Mouse (Mus musculus) erythroblast, embryonic 14.5 days (primary cell): ENCODE data around the gene Ptprk. TPM values are rescaled to one million over a fixed set of nuclear protein-coding genes. Genes with fewer than 3 reads are reported as not detected.

Source experiments
- H3K27me3 ChIP-seq: 2 replicates; pipeline ENCODE4 v1.6.1; 2012; ENCODE audit warnings: inconsistent platforms; ENCODE audit not compliant: control insufficient read depth
- H3K36me3 ChIP-seq: 2 replicates; pipeline ENCODE4 v1.6.1; 2012; ENCODE audit warnings: mild to moderate bottlenecking, inconsistent platforms; ENCODE audit not compliant: control insufficient read depth
- H3K4me1 ChIP-seq: 2 replicates; pipeline ENCODE4 v1.6.1; 2012; ENCODE audit warnings: inconsistent platforms; ENCODE audit not compliant: control insufficient read depth
- H3K4me3 ChIP-seq: replicated peaks from 2 replicates; pipeline ENCODE3; 2012; ENCODE audit warnings: moderate library complexity, mild to moderate bottlenecking, inconsistent platforms
- H3K9me3 ChIP-seq: 2 replicates; pipeline ENCODE4 v1.6.1; 2012; ENCODE audit warnings: low read length, inconsistent platforms, mixed read lengths; ENCODE audit not compliant: control insufficient read depth
- GATA1 ChIP-seq: IDR thresholded peaks from 2 replicates; pipeline ENCODE4 v1.6.1; 2012; ENCODE audit warnings: low read length, inconsistent platforms, mixed read lengths
- TAL1 ChIP-seq: IDR thresholded peaks from 3 replicates; pipeline ENCODE4 v1.6.1; 2012; ENCODE audit warnings: low read length, inconsistent platforms, mixed read lengths
- polyA plus RNA-seq: library from polyadenylated mRNA; stranded (reverse); fragments of >175 nt; gene quantifications from 2 replicates; pipeline ENCODE4 v1.2.3, GENCODE M21; 2012

Gene Ptprk
- polyA plus RNA-seq: 0.01 and 0.03 TPM in 2 replicates

DNA sequence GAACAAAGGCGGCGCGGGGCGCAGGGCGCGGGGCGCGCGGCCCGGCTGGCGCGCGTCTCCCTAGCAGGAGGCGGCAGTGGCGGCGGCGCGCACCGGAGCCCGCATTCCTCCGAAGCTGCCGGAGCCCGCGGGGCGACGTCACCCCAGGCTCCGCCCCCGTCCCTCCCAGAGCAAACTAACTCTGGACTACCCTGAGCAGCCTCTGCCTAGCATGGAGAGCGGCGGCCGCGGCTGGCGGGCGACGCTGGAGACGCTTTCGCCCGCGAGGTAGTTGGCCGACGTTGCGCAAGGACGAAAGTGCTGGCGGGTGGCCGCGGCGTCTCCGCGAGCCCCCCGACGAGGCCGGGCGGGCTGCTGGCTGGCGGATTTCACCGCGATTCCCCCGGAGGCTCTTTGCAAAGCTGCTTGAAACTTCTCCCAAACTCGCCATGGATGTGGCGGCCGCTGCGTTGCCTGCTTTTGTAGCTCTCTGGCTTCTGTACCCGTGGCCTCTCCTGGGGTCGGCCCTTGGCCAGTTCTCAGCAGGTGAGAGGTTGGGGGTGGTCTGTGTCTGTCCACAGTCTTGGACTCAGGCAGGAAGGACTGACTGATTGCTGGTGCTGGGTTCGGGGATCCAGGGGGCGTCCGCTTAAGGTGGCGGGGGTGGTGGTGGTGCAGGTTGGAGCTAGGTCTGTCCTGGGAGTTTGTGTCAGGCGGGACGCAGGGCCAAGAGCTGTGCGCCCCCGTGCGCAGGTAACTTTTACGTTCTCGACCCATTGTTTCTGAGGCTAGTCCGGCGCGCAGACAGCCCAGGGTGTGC, at the start of gene Ptprk:
Gene Ptprk, plus strand, starts transcription at position 168 of the 799 bp plus-strand sequence.
- H3K4me3 ChIP-seq: peak within 1 kb of the TSS; percentile 54
- H3K36me3 ChIP-seq: no peaks in the 10 kb centered on the region
- no peaks in the 10 kb centered on the region for H3K4me1 ChIP-seq
- TF ChIP-seq GATA1 (no peak), TAL1 (no peak)
- H3K27me3 ChIP-seq: peaks cover 30% of the 10 kb centered on the region
- no peaks in the 10 kb centered on the region for H3K9me3 ChIP-seq

- H3K27me3 ChIP-seq: no peaks in the 10 kb centered on the region
- TF ChIP-seq TAL1 (no peak), GATA1 (no peak)
- H3K36me3 ChIP-seq: no peaks in the 10 kb centered on the region
- no peaks in the 10 kb centered on the region for H3K4me1 ChIP-seq
- H3K4me3 ChIP-seq: no peak overlapping the region
- H3K9me3 ChIP-seq: no peaks in the 10 kb centered on the region
Observed at GRCm38 (mm10) chr10:28027791-28028190, 46.8 kb upstream of the Ptprk start.

- no peaks in the 10 kb centered on the region for H3K36me3 ChIP-seq
- TF ChIP-seq GATA1 (no peak), TAL1 (no peak)
- no peaks in the 10 kb centered on the region for H3K4me1 ChIP-seq
- no peaks in the 10 kb centered on the region for H3K9me3 ChIP-seq
- no peaks in the 10 kb centered on the region for H3K27me3 ChIP-seq
- no peak overlapping the region for H3K4me3 ChIP-seq
Observed at GRCm38 (mm10) chr10:28036456-28036855, 38.2 kb upstream of the Ptprk start.

GRCm38 (mm10) chr10:28054764-28055163, 19.9 kb upstream of the Ptprk start:
- Histone ChIP-seq H3K27me3 (no peaks in the 10 kb centered on the region), H3K4me3 (no peak overlapping the region)

GRCm38 (mm10) chr10:28059222-28059621, 15.4 kb upstream of the Ptprk start:
- TF ChIP-seq TAL1: no peak
- TF ChIP-seq GATA1: no peak
- no peaks in the 10 kb centered on the region for H3K9me3 ChIP-seq
- no peaks in the 10 kb centered on the region for H3K36me3 ChIP-seq
- no peaks in the 10 kb centered on the region for H3K27me3 ChIP-seq
- no peak overlapping the region for H3K4me3 ChIP-seq
- H3K4me1 ChIP-seq: no peaks in the 10 kb centered on the region

More at GRCm38 (mm10) chr10:28054764-28055163, 19.9 kb upstream of the Ptprk start:
- Histone ChIP-seq H3K9me3 (no peaks in the 10 kb centered on the region), H3K4me1 (no peaks in the 10 kb centered on the region), H3K36me3 (no peaks in the 10 kb centered on the region)
- TF ChIP-seq TAL1 (no peak), GATA1 (no peak)

GRCm38 (mm10) chr10:28067997-28068396, 6.6 kb upstream of the Ptprk start:
- H3K36me3 ChIP-seq: no peaks in the 10 kb centered on the region
- no peaks in the 10 kb centered on the region for H3K9me3 ChIP-seq

DNA sequence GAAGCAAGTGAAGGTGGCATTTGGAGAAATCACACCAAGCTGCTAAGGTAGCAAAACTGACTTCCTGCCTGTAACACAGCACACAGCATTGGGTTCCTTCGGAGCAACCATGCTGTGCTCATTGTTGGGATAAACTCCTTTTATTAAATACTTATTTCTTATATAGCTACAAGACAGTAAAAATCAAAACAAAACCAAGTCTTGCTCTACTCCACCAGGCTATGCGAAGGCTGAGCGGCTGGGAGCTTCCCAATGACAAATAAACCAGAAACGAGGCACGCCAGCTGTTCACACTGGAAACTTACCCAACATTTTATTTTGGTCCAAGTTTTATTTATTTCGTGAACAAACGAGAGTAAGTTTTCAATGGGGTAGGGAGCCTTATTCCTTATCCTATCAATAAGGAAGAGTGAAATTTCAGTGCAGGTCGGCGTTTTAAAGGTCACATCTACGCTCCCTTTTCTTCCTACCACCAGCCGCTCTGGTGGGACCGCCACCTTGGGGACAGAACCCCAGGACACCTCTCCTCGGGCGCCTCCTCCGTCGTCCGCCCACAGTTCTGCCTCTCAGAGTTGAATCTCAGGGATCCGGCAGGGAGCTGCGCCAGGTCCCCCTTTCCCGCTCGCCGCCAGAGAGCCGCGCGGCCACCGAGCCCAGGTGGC, 498 bp upstream of the Ptprk start:
- peaks cover 30% of the 10 kb centered on the region for H3K27me3 ChIP-seq
- peak overlapping the region; percentile 54 for H3K4me3 ChIP-seq
- no peaks in the 10 kb centered on the region for H3K9me3 ChIP-seq
- TF ChIP-seq TAL1 (no peak), GATA1 (no peak)
- H3K4me1 ChIP-seq: no peaks in the 10 kb centered on the region
- no peaks in the 10 kb centered on the region for H3K36me3 ChIP-seq

More at GRCm38 (mm10) chr10:28067997-28068396, 6.6 kb upstream of the Ptprk start:
- no peak overlapping the region for H3K4me3 ChIP-seq
- no peaks in the 10 kb centered on the region for H3K27me3 ChIP-seq
- no peaks in the 10 kb centered on the region for H3K4me1 ChIP-seq
- TF ChIP-seq GATA1 (no peak), TAL1 (no peak)

DNA sequence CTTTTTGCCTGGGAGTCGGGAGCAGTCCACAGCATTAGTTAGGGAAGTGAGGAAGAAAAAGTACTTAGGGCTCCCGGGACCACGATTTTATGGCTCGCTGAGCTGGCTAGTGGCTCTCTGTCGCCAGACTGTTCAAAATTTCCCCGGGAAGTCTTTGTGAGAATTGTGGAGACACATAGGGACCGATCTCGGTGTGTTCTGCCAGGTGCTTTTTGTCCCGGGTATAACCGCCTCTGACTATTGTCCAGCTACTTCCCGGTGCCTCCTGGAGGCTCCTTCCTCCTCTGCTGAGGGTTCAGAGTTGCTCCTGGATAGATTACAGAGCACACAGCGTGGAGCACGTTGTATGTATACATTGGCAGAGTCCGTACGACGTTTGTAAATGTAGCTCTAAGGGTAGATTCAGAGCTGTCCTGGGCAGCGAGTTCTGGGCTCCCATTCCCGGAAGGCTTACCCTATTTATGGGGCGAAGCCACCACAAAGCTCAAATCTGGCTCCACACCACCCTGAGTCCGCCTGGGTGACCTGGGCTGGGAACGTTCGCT, 943 bp downstream of the Ptprk start:
- Histone ChIP-seq H3K27me3 (peaks cover 30% of the 10 kb centered on the region), H3K9me3 (no peaks in the 10 kb centered on the region), H3K36me3 (no peaks in the 10 kb centered on the region), H3K4me3 (peak overlapping the region; percentile 54), H3K4me1 (no peaks in the 10 kb centered on the region)
- TF ChIP-seq TAL1 (no peak), GATA1 (no peak)
